Mouse (Mus musculus) spleen, postnatal 36 days (tissue): Measurements from ENCODE around the gene Klhl8.

Source experiments
- DNase-seq, 2 experiments: peaks; one replicate each; pipeline ENCODE4 v3.0.0; 2022; ENCODE audit warnings: low spot score in 2 of 2, mixed read lengths in 1 of 2

The Klhl8 gene

GRCm38 (mm10) chr5:103813997-103814542 is 97.0 kb downstream of the Klhl8 start:
- DNase-seq = no peak

GRCm38 (mm10) chr5:103813291-103813690 is 97.8 kb downstream of the Klhl8 start:
- DNase-seq = no peak
